Mouse (Mus musculus): Measurements from ENCODE around the gene Gfy. TPM values are rescaled to one million over a fixed set of nuclear protein-coding genes. Genes with fewer than 3 reads are reported as not detected.

Gfy gene
- polyA plus RNA-seq, 1 experiment from 2014 or later = not detected

DNA sequence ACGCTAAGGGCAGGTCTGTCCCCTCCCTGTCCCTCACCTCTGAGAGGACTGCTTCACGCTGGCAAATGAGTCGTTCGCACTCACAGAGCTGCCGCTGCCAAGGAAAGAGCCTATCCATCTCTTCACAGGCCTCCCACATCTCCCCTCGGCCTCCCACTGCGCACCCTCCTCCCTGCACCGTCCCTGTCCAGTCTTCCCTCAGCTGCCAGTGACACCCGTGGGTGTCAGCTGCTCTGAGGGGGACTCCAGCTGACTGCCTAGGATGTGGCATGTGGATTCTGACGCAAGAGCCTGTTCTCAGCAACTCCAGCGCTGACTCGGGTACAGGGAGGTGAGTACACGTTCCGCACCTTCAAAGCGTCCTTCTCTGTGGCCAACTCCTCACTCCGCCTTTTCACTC lies 10.2 kb upstream of the Gfy start:
- no peak overlapping the region for H3K9ac ChIP-seq (replicated peaks; ENCODE audit: low read depth, low read length)
- H3K27me3 ChIP-seq (replicated peaks; ENCODE audit: control insufficient read depth, insufficient read depth, low read length) = peaks cover 8% of the 10 kb centered on the region; the same call in 1 of the 2 replicates
- no peaks in the 10 kb centered on the region for H3K9me3 ChIP-seq (ENCODE audit: control insufficient read depth, low read length)
- H3K4me2 ChIP-seq (ENCODE audit: low read length) = no peak overlapping the region
- no peak overlapping the region for H3K4me3 ChIP-seq (replicated peaks; ENCODE audit: low read length)
- no peaks in the 10 kb centered on the region for H3K36me3 ChIP-seq (ENCODE audit: control insufficient read depth, insufficient read depth)
- H3K4me1 ChIP-seq (replicated peaks; ENCODE audit: control insufficient read depth, insufficient read depth, low read length) = no peaks in the 10 kb centered on the region
- no peak for ATAC-seq
- WGBS = 57% methylated on average over 16 of the region's 16 CpGs
- H3K27ac ChIP-seq (ENCODE audit: low read length) = no peak overlapping the region

DNA sequence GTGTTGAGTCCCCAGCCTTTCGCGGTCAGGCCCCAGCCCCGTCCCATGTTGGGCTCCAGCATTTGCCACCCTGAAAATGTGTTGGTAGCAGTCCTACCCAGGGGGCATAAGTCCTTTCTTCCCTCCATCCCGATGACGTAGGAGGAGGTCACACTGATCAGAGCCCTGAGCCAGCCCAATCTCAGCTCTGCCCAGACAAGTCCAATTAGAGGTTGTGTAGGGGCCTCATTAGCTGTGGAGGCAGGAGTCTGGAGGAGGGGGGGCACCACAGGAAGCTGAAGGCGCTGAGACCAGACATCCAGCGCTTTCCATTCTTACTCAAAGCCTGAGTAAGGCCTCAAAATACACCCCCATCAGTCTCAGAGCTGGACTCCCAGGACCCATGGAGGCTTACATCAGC lies 6.6 kb upstream of the Gfy start:
- Histone ChIP-seq H3K27me3 (replicated peaks; ENCODE audit: control insufficient read depth, insufficient read depth, low read length) (peaks cover 40% of the 10 kb centered on the region), H3K4me1 (replicated peaks; ENCODE audit: control insufficient read depth, insufficient read depth, low read length) (peaks cover 13% of the 10 kb centered on the region), H3K4me2 (ENCODE audit: low read length) (no peak overlapping the region), H3K4me3 (replicated peaks; ENCODE audit: low read length) (no peak overlapping the region), H3K9me3 (ENCODE audit: control insufficient read depth, low read length) (no peaks in the 10 kb centered on the region), H3K27ac (ENCODE audit: low read length) (no peak overlapping the region), H3K36me3 (ENCODE audit: control insufficient read depth, insufficient read depth) (no peaks in the 10 kb centered on the region), H3K9ac (replicated peaks; ENCODE audit: low read depth, low read length) (no peak overlapping the region)
- no peak for ATAC-seq
- WGBS = 41% methylated on average over 7 of the region's 7 CpGs

DNA sequence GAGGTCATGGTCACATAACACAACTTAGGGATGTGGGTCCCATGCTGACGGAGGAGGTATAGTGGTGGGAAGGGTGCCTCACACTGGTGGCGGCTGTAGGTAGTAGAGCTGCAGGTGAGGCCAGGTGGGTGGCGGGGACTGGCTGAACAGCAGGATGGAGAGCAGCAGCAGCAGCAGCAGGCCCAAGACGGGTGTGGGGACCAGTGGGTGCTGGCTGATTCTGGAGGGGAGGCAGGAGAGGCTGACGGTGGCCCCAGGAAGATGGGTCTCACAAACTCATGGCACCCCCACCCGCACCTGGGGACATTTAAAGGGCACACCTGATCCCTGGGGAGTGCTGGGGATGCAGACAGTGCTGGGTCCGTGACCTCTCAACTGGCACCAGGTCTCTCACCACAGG lies 4.3 kb upstream of the Gfy start:
- no peak overlapping the region for H3K9ac ChIP-seq (replicated peaks; ENCODE audit: low read depth, low read length)
- 60% methylated on average over 7 of the region's 7 CpGs for WGBS
- no peak for ATAC-seq
- H3K4me1 ChIP-seq (replicated peaks; ENCODE audit: control insufficient read depth, insufficient read depth, low read length) = peaks cover 13% of the 10 kb centered on the region
- no peaks in the 10 kb centered on the region for H3K9me3 ChIP-seq (ENCODE audit: control insufficient read depth, low read length)
- H3K27ac ChIP-seq (ENCODE audit: low read length) = no peak overlapping the region
- H3K4me2 ChIP-seq (ENCODE audit: low read length) = no peak overlapping the region
- H3K27me3 ChIP-seq (replicated peaks; ENCODE audit: control insufficient read depth, insufficient read depth, low read length) = peaks cover 61% of the 10 kb centered on the region
- H3K4me3 ChIP-seq (replicated peaks; ENCODE audit: low read length) = no peak overlapping the region
- H3K36me3 ChIP-seq (ENCODE audit: control insufficient read depth, insufficient read depth) = no peaks in the 10 kb centered on the region

DNA sequence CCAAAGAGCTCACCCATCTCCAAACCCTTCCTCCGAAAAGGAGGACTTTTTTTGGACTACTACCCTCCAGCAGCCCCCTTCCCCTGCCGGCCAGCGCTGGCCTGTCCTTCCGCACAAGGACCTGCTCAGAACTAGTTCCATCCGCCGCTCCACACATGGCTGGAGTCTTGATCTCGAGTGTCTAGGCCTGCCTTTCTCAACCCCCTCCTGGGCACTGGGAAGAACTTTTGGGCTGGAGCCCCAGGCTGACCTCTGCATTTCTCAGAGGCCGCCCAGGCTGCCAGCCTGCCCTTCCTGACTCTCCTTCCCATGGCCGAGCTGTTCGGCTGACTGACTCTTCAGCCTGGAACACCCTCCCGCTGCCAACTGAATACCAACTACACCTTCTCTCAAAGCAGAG lies 3.2 kb upstream of the Gfy start:
- Histone ChIP-seq H3K27me3 (replicated peaks; ENCODE audit: control insufficient read depth, insufficient read depth, low read length) (peaks cover 72% of the 10 kb centered on the region), H3K4me2 (ENCODE audit: low read length) (peak overlapping the region; percentile 61), H3K4me3 (replicated peaks; ENCODE audit: low read length) (peak overlapping the region; percentile 43), H3K9ac (replicated peaks; ENCODE audit: low read depth, low read length) (peak overlapping the region; percentile 20; the same call in 1 of the 2 replicates), H3K36me3 (ENCODE audit: control insufficient read depth, insufficient read depth) (no peaks in the 10 kb centered on the region), H3K9me3 (ENCODE audit: control insufficient read depth, low read length) (no peaks in the 10 kb centered on the region), H3K27ac (ENCODE audit: low read length) (no peak overlapping the region), H3K4me1 (replicated peaks; ENCODE audit: control insufficient read depth, insufficient read depth, low read length) (peaks cover 13% of the 10 kb centered on the region)
- WGBS = 9% methylated on average over 11 of the region's 11 CpGs
- ATAC-seq = peak; percentile 24; the same call in 1 of the 2 replicates

GRCm38 (mm10) chr7:45182199-45182601 lies 2.8 kb upstream of the Gfy start:
- Histone ChIP-seq H3K27ac (ENCODE audit: low read length) (no peak overlapping the region), H3K36me3 (ENCODE audit: control insufficient read depth, insufficient read depth) (no peaks in the 10 kb centered on the region), H3K27me3 (replicated peaks; ENCODE audit: control insufficient read depth, insufficient read depth, low read length) (peaks cover 76% of the 10 kb centered on the region), H3K4me3 (replicated peaks; ENCODE audit: low read length) (peak overlapping the region; percentile 43), H3K9ac (replicated peaks; ENCODE audit: low read depth, low read length) (peak overlapping the region; percentile 20; the same call in 1 of the 2 replicates), H3K4me1 (replicated peaks; ENCODE audit: control insufficient read depth, insufficient read depth, low read length) (peaks cover 13% of the 10 kb centered on the region), H3K9me3 (ENCODE audit: control insufficient read depth, low read length) (no peaks in the 10 kb centered on the region), H3K4me2 (ENCODE audit: low read length) (peak overlapping the region; percentile 61)
- WGBS = under 1% methylated on average over 34 of the region's 34 CpGs
- peak; percentile 96 for ATAC-seq

DNA sequence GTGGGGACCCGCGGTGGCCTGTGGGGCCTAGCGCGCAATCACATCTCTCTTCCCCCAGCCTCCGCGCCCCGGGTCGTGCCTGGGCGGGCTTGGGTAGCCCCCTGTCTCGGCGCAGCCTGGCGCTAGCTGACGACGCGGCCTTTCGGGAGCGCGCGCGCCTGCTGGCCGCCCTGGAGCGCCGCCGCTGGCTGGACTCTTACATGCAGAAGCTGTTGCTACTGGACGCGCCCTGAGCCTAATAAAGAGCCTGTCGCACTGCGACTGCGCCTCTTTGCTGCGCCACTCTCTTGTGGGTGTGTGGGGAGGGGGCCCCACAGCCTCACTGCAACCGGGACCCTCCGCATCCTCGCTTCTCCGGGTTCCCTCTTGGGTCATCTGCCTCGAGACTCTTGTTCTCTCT lies 2.2 kb upstream of the Gfy start:
- H3K4me3 ChIP-seq (replicated peaks; ENCODE audit: low read length) = peak overlapping the region; percentile 14
- H3K9ac ChIP-seq (replicated peaks; ENCODE audit: low read depth, low read length) = no peak overlapping the region
- 4% methylated on average over 27 of the region's 35 CpGs for WGBS
- H3K27me3 ChIP-seq (replicated peaks; ENCODE audit: control insufficient read depth, insufficient read depth, low read length) = peaks cover 77% of the 10 kb centered on the region
- ATAC-seq = no peak
- H3K4me1 ChIP-seq (replicated peaks; ENCODE audit: control insufficient read depth, insufficient read depth, low read length) = peaks cover 14% of the 10 kb centered on the region
- H3K4me2 ChIP-seq (ENCODE audit: low read length) = peak overlapping the region; percentile 61
- no peaks in the 10 kb centered on the region for H3K9me3 ChIP-seq (ENCODE audit: control insufficient read depth, low read length)
- no peaks in the 10 kb centered on the region for H3K36me3 ChIP-seq (ENCODE audit: control insufficient read depth, insufficient read depth)
- no peak overlapping the region for H3K27ac ChIP-seq (ENCODE audit: low read length)

DNA sequence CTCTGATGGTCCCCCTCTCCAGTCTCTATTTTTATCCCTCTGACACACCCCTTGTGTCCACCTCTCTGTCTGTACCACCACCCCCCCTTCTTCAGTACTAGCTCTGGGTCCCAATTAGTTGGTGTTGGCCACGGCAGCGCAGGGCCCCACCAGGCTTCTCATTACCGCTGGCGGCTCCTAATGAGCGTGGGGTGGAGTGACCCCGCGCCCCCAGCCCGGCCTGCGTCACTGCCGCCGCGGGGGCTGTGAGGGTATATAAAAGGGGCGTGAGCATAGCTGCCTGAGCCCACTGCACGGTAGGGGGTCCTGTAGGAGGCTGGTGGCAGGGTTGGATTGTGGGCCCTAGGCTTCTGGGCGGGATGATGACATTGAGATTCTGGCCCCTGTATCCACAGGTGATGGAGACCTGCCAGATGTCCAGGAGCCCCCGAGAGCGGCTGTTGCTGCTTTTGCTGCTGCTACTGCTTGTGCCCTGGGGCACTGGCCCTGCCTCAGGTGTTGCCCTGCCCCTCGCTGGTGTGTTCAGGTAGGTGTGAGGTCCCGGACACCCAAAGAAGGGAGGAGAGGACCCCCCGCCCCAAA lies 1.6 kb upstream of the Gfy start, which contains the start of gene Pth2:
Gene Pth2 (plus strand): TSS at position 100 of the 582 bp plus-strand sequence.
- Histone ChIP-seq H3K9ac (replicated peaks; ENCODE audit: low read depth, low read length) (no peak within 1 kb of the TSS), H3K27me3 (replicated peaks; ENCODE audit: control insufficient read depth, insufficient read depth, low read length) (peaks cover 81% of the 10 kb centered on the region), H3K4me2 (ENCODE audit: low read length) (peak within 1 kb of the TSS; percentile 61), H3K4me3 (replicated peaks; ENCODE audit: low read length) (peak within 1 kb of the TSS; percentile 43), H3K27ac (ENCODE audit: low read length) (no peak within 1 kb of the TSS), H3K36me3 (ENCODE audit: control insufficient read depth, insufficient read depth) (no peaks in the 10 kb centered on the region), H3K4me1 (replicated peaks; ENCODE audit: control insufficient read depth, insufficient read depth, low read length) (peaks cover 20% of the 10 kb centered on the region), H3K9me3 (ENCODE audit: control insufficient read depth, low read length) (no peaks in the 10 kb centered on the region)
- no peak for ATAC-seq
- 11% methylated on average over 19 of the region's 20 CpGs for WGBS

DNA sequence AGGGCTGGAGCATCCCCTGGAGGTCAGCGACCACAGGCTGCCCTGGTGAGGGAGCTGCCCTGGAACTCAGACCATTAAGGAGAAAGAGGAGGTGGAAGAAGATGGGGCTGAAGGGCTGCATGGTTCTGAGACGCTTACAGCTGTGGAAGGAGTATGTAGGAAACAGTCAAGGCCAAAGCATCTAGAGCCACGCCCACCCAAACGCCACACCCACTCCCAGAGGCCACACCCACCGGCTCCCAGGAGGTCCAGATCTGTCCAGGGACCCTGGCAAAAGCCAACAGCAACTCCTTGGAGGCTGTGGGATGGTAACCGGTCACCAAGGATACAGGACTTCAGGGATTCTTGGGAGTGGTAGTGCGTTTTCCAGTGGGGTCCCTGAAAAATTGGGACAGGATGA lies 819 bp downstream of the Gfy start:
- no peaks in the 10 kb centered on the region for H3K36me3 ChIP-seq (ENCODE audit: control insufficient read depth, insufficient read depth)
- H3K9me3 ChIP-seq (ENCODE audit: control insufficient read depth, low read length) = no peaks in the 10 kb centered on the region
- WGBS = 18% methylated on average over 7 of the region's 7 CpGs
- H3K9ac ChIP-seq (replicated peaks; ENCODE audit: low read depth, low read length) = no peak overlapping the region
- no peak for ATAC-seq
- H3K27ac ChIP-seq (ENCODE audit: low read length) = no peak overlapping the region
- H3K27me3 ChIP-seq (replicated peaks; ENCODE audit: control insufficient read depth, insufficient read depth, low read length) = peaks cover 86% of the 10 kb centered on the region
- H3K4me2 ChIP-seq (ENCODE audit: low read length) = no peak overlapping the region
- H3K4me3 ChIP-seq (replicated peaks; ENCODE audit: low read length) = no peak overlapping the region
- H3K4me1 ChIP-seq (replicated peaks; ENCODE audit: control insufficient read depth, insufficient read depth, low read length) = peaks cover 22% of the 10 kb centered on the region

- H3K4me3 ChIP-seq (replicated peaks; ENCODE audit: low read length) = peak overlapping the region; percentile 10; the same call in 1 of the 2 replicates
These were observed 3.0 kb downstream of the Gfy start for GRCm38 (mm10) chr7:45176356-45176755.

More at GRCm38 (mm10) chr7:45176356-45176755, 3.0 kb downstream of the Gfy start:
- H3K36me3 ChIP-seq (ENCODE audit: control insufficient read depth, insufficient read depth) = 0 out of 2 replicates have a peak, but pooled peaks cover 2% of the 10 kb centered on the region
- peaks cover 75% of the 10 kb centered on the region for H3K27me3 ChIP-seq (replicated peaks; ENCODE audit: control insufficient read depth, insufficient read depth, low read length)
- WGBS = under 1% methylated on average over 31 of the region's 31 CpGs
- no peak overlapping the region for H3K27ac ChIP-seq (ENCODE audit: low read length)
- peak overlapping the region; percentile 39 for H3K4me2 ChIP-seq (ENCODE audit: low read length)
- H3K9me3 ChIP-seq (ENCODE audit: control insufficient read depth, low read length) = no peaks in the 10 kb centered on the region
- peaks cover 11% of the 10 kb centered on the region for H3K4me1 ChIP-seq (replicated peaks; ENCODE audit: control insufficient read depth, insufficient read depth, low read length)
- H3K9ac ChIP-seq (replicated peaks; ENCODE audit: low read depth, low read length) = no peak overlapping the region
- ATAC-seq = peak; percentile 23; the same call in 1 of the 2 replicates

All from forebrain, embryonic 16.5 days (tissue).